Mouse (Mus musculus) brain, embryonic 18.5 days (tissue): ENCODE results near the gene Phxr2.

Experiments used
- DNase-seq: peaks from one replicate; pipeline ENCODE4 v3.0.0-alpha.2; 2012; ENCODE audit warnings: low read depth, low spot score

Gene Phxr2

GRCm38 (mm10) chr10:99095114-99095513, 31.0 kb downstream of the Phxr2 start:
- DNase-seq = no peak

- DNase-seq = no peak
These were observed 32.8 kb downstream of the Phxr2 start for GRCm38 (mm10) chr10:99093364-99093763.

- no peak for DNase-seq
These were observed 36.2 kb downstream of the Phxr2 start for GRCm38 (mm10) chr10:99089906-99090305.

GRCm38 (mm10) chr10:99086029-99086428, 40.1 kb downstream of the Phxr2 start:
- no peak for DNase-seq

- no peak for DNase-seq
These were observed 40.9 kb downstream of the Phxr2 start for GRCm38 (mm10) chr10:99085240-99085587.

- peak; percentile 66 for DNase-seq
These were observed 41.5 kb downstream of the Phxr2 start for GRCm38 (mm10) chr10:99084397-99085239.

GRCm38 (mm10) chr10:99083431-99084003, 42.6 kb downstream of the Phxr2 start:
- no peak for DNase-seq

GRCm38 (mm10) chr10:99081569-99081990, 44.5 kb downstream of the Phxr2 start:
- DNase-seq = no peak

- no peak for DNase-seq
These were observed 47.5 kb downstream of the Phxr2 start for GRCm38 (mm10) chr10:99078621-99079020.

GRCm38 (mm10) chr10:99076113-99076895, 49.8 kb downstream of the Phxr2 start:
- DNase-seq = no peak
